Mouse (Mus musculus): Measurements from ENCODE around the gene Gm49337. TPM values are rescaled to one million over a fixed set of nuclear protein-coding genes. Genes with fewer than 3 reads are reported as not detected.

Gm49337 gene
- total and polyA plus RNA-seq, 3 experiments: not detected

DNA sequence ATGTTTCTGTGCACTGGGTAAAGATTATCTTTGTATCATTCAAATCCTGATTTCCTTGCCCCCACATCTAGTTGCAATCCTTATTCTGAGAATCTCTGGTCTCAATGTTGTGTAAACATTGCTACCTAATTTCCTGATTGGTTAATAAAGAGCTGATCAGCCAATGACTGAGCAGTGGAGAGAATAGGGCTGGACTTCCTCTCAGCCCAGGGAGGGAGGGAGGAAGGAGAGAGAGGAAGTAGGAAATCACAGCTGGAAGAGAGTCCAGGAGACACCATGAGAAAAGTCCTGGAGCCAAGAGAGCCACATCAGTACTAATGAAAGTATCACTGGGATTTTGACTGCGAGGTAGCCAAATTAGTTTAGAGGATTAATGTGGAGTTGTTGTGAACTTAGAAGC is 163.1 kb downstream of the Gm49337 start:
- Histone ChIP-seq H3K4me3 (ENCODE audit: control insufficient read depth in 1 of 2, insufficient read depth in 1 of 2, low read depth in 2 of 2, low read length in 2 of 2) (no peak overlapping the region), H3K27ac (ENCODE audit: control insufficient read depth, low read depth, low read length) (no peak overlapping the region), H3K36me3 (ENCODE audit: control insufficient read depth in 1 of 2, insufficient read depth in 2 of 2, low read length in 2 of 2) (no peaks in the 10 kb centered on the region), H3K27me3 (ENCODE audit: control insufficient read depth in 1 of 2, insufficient read depth in 2 of 2, low read length in 2 of 2) (no peaks in the 10 kb centered on the region), H3K79me2 (ENCODE audit: control insufficient read depth, insufficient read depth, low read length, poor library complexity) (no peaks in the 10 kb centered on the region), H3K9ac (ENCODE audit: control insufficient read depth, low read depth, low read length, poor library complexity, severe bottlenecking) (no peak overlapping the region), H3K9me3 (replicated peaks; ENCODE audit: insufficient read depth, low read length) (no peaks in the 10 kb centered on the region), H3K4me1 (ENCODE audit: control insufficient read depth in 1 of 2, insufficient read depth in 2 of 2, low read length in 2 of 2) (no peaks in the 10 kb centered on the region)
- peak; percentile 19 for DNase-seq (ENCODE audit: low read depth, low spot score)
- TF ChIP-seq MAZ (IDR thresholded peaks at IDR 0.05; ENCODE audit: low read depth, low read length): no peak
- TF ChIP-seq SMC3 (IDR thresholded peaks at IDR 0.05; ENCODE audit: low read depth, low read length): no peak
- no peak for TF ChIP-seq BHLHE40 (IDR thresholded peaks at IDR 0.05; ENCODE audit: borderline replicate concordance, low read depth, low read length)
- TF ChIP-seq GABPA (IDR thresholded peaks at IDR 0.05; ENCODE audit: low read depth, low read length): no peak
- no peak for TF ChIP-seq MXI1 (IDR thresholded peaks at IDR 0.05; ENCODE audit: low read depth, low read length)
- TF ChIP-seq ZKSCAN1 (IDR thresholded peaks at IDR 0.05; ENCODE audit: low read depth, low read length): no peak
- TF ChIP-seq UBTF (IDR thresholded peaks at IDR 0.05; ENCODE audit: borderline replicate concordance, insufficient read depth, low read depth, low read length): no peak

DNA sequence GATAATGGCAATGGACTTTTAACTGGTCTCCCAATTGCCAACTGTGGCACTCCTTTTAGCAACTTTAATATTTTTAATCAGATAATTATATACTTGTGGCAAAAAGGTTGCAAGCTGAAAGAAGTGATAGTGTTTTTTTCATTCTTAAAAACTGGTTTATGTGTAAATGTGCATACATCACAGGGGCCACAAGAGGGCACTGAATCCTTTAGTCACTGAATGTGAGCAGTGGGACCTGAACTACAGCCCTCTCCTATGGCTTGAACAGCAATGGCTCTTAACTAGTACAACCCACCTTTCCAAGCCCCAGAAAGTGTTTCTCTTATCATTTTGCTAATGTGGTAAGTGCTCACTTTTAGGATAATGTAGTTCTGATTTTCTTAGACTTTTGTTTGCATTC is 168.9 kb downstream of the Gm49337 start:
- Histone ChIP-seq H3K4me1 (ENCODE audit: control insufficient read depth in 1 of 2, insufficient read depth in 2 of 2, low read length in 2 of 2) (no peaks in the 10 kb centered on the region), H3K36me3 (ENCODE audit: control insufficient read depth in 1 of 2, insufficient read depth in 2 of 2, low read length in 2 of 2) (no peaks in the 10 kb centered on the region; a peak in 1 of 4 replicates), H3K27ac (ENCODE audit: control insufficient read depth, low read depth, low read length) (no peak overlapping the region), H3K9me3 (replicated peaks; ENCODE audit: insufficient read depth, low read length) (no peaks in the 10 kb centered on the region), H3K79me2 (ENCODE audit: control insufficient read depth, insufficient read depth, low read length, poor library complexity) (no peaks in the 10 kb centered on the region), H3K27me3 (ENCODE audit: control insufficient read depth in 1 of 2, insufficient read depth in 2 of 2, low read length in 2 of 2) (no peaks in the 10 kb centered on the region), H3K9ac (ENCODE audit: control insufficient read depth, low read depth, low read length, poor library complexity, severe bottlenecking) (no peak overlapping the region), H3K4me3 (ENCODE audit: control insufficient read depth in 1 of 2, insufficient read depth in 1 of 2, low read depth in 2 of 2, low read length in 2 of 2) (no peak overlapping the region)
- peak; percentile 76 for DNase-seq (ENCODE audit: low read depth, low spot score)
- TF ChIP-seq HCFC1 (IDR thresholded peaks at IDR 0.05; ENCODE audit: low read depth, low read length): no peak
- TF ChIP-seq USF2 (IDR thresholded peaks at IDR 0.05; ENCODE audit: borderline replicate concordance in 1 of 2, insufficient read depth in 1 of 2, low read depth in 1 of 2, low read length in 2 of 2): no peak
- no peak for TF ChIP-seq BHLHE40 (IDR thresholded peaks at IDR 0.05; ENCODE audit: borderline replicate concordance, low read depth, low read length)
- no peak for TF ChIP-seq SIN3A (IDR thresholded peaks at IDR 0.05; ENCODE audit: low read length)
- no peak for TF ChIP-seq MEF2A (IDR thresholded peaks at IDR 0.05; ENCODE audit: extremely low read depth, insufficient replicate concordance, low read depth, low read length, poor library complexity, severe bottlenecking)
- no peak for TF ChIP-seq MAZ (IDR thresholded peaks at IDR 0.05; ENCODE audit: low read depth, low read length)
- TF ChIP-seq CHD2 (IDR thresholded peaks at IDR 0.05; ENCODE audit: low read length): no peak
- TF ChIP-seq UBTF (IDR thresholded peaks at IDR 0.05; ENCODE audit: borderline replicate concordance, insufficient read depth, low read depth, low read length): no peak
- TF ChIP-seq ETS1 (IDR thresholded peaks at IDR 0.05; ENCODE audit: low read depth, low read length): no peak
- TF ChIP-seq TCF12 (IDR thresholded peaks at IDR 0.05; ENCODE audit: low read depth, low read length): no peak
- no peak for TF ChIP-seq MYB (IDR thresholded peaks at IDR 0.05; ENCODE audit: low read depth, low read length)
- no peak for TF ChIP-seq MYC (IDR thresholded peaks at IDR 0.05; ENCODE audit: low read depth, low read length)
- TF ChIP-seq POLR2A (IDR thresholded peaks at IDR 0.05; ENCODE audit: control insufficient read depth in 1 of 2, insufficient read depth in 1 of 2, low read depth in 1 of 2, low read length in 2 of 2, poor library complexity in 1 of 2): no peak
- TF ChIP-seq USF1 (IDR thresholded peaks at IDR 0.05; ENCODE audit: low read depth, low read length): no peak
- TF ChIP-seq RCOR1 (IDR thresholded peaks at IDR 0.05; ENCODE audit: low read depth, low read length): no peak
- TF ChIP-seq RAD21 (IDR thresholded peaks at IDR 0.05; ENCODE audit: low read depth, low read length): peak; percentile 93
- peak; percentile 78 for TF ChIP-seq ZNF384 (IDR thresholded peaks at IDR 0.05; ENCODE audit: low read depth, low read length)
- no peak for TF ChIP-seq E2F4 (IDR thresholded peaks at IDR 0.05; ENCODE audit: borderline replicate concordance, low read depth, low read length)
- TF ChIP-seq NELFE (IDR thresholded peaks at IDR 0.05; ENCODE audit: low read depth, low read length): no peak
- no peak for TF ChIP-seq MXI1 (IDR thresholded peaks at IDR 0.05; ENCODE audit: low read depth, low read length)
- no peak for TF ChIP-seq TAL1 (IDR thresholded peaks at IDR 0.05; ENCODE audit: low read length)
- TF ChIP-seq CTCF (IDR thresholded peaks at IDR 0.05 in 2 of 3, conservative IDR thresholded peaks at IDR 0.05 in 1 of 3; ENCODE audit: control insufficient read depth in 1 of 3, insufficient read depth in 1 of 3, low read depth in 2 of 3, low read length in 3 of 3, poor library complexity in 1 of 3, severe bottlenecking in 1 of 3): peak; percentile 59 to 90 (median 63)
- TF ChIP-seq KAT2A (conservative IDR thresholded peaks at IDR 0.05; ENCODE audit: low read depth, low read length): no peak
- no peak for TF ChIP-seq TBP (IDR thresholded peaks at IDR 0.05; ENCODE audit: low read depth, low read length)
- no peak for TF ChIP-seq GATA1 (IDR thresholded peaks at IDR 0.05; ENCODE audit: low read depth, low read length)
- no peak for TF ChIP-seq ELF1 (IDR thresholded peaks at IDR 0.05; ENCODE audit: low read depth, low read length)
- no peak for TF ChIP-seq NRF1 (IDR thresholded peaks at IDR 0.05; ENCODE audit: insufficient read depth, low read depth, low read length, poor library complexity, severe bottlenecking)
- TF ChIP-seq ZKSCAN1 (IDR thresholded peaks at IDR 0.05; ENCODE audit: low read depth, low read length): no peak
- no peak for TF ChIP-seq MAFK (IDR thresholded peaks at IDR 0.05; ENCODE audit: borderline replicate concordance, low read depth, low read length)
- no peak for TF ChIP-seq GABPA (IDR thresholded peaks at IDR 0.05; ENCODE audit: low read depth, low read length)
